Mouse (Mus musculus) megakaryocyte-erythroid progenitor cell, adult 5-6 weeks (primary cell): ENCODE results near the gene Wdr25. TPM values are rescaled to one million over a fixed set of nuclear protein-coding genes. Genes with fewer than 3 reads are reported as not detected.

Experiments used
- ATAC-seq: replicated peaks from 2 replicates; pipeline ENCODE4 v1.8.0; 2016; ENCODE audit warnings: mild to moderate bottlenecking, inconsistent platforms; ENCODE audit not compliant: severe bottlenecking, poor library complexity, low FRiP score, low TSS enrichment
- total RNA-seq, 2 experiments: library from RNA; stranded (forward) in 1 of 2; stranded (reverse) in 1 of 2; fragments of 200-1000, 215-1000 nt in 1 of 2; fragments of >200 nt in 1 of 2; fragmentation: Nextera tagmentation in 1 of 2; gene quantifications; 2 replicates each; pipeline ENCODE4 v1.2.3; 2014 to 2017

Gene Wdr25
- total RNA-seq, 2 experiments from 2014 or later = 3.0 to 9.4 TPM

GRCm38 (mm10) chr12:108929475-108929874, 36.0 kb downstream of the Wdr25 start:
- ATAC-seq = no peak

GRCm38 (mm10) chr12:108931341-108932053, 38.1 kb downstream of the Wdr25 start:
- ATAC-seq = peak; percentile 31; the same call in 1 of the 2 replicates

- ATAC-seq = no peak
Observed at GRCm38 (mm10) chr12:108932113-108932512, 38.7 kb downstream of the Wdr25 start.

- no peak for ATAC-seq
Observed at GRCm38 (mm10) chr12:108934231-108934630, 40.8 kb downstream of the Wdr25 start.

- no peak for ATAC-seq
Observed at GRCm38 (mm10) chr12:108936834-108937233, 43.4 kb downstream of the Wdr25 start.

GRCm38 (mm10) chr12:108937506-108937905, 44.1 kb downstream of the Wdr25 start:
- no peak for ATAC-seq

- no peak for ATAC-seq
Observed at GRCm38 (mm10) chr12:108938844-108939243, 45.4 kb downstream of the Wdr25 start.

- ATAC-seq = no peak
Observed at GRCm38 (mm10) chr12:108939317-108939716, 45.9 kb downstream of the Wdr25 start.

GRCm38 (mm10) chr12:108940255-108940654, 46.8 kb downstream of the Wdr25 start:
- ATAC-seq = no peak

- ATAC-seq = no peak
Observed at GRCm38 (mm10) chr12:108941282-108941681, 47.9 kb downstream of the Wdr25 start.

GRCm38 (mm10) chr12:108942203-108942923, 48.9 kb downstream of the Wdr25 start:
- no peak for ATAC-seq

- no peak for ATAC-seq
Observed at GRCm38 (mm10) chr12:108953011-108953550, 59.6 kb downstream of the Wdr25 start.

GRCm38 (mm10) chr12:108953838-108954237, 60.4 kb downstream of the Wdr25 start:
- no peak for ATAC-seq

- no peak for ATAC-seq
Observed at GRCm38 (mm10) chr12:108954456-108954855, 61.0 kb downstream of the Wdr25 start.

GRCm38 (mm10) chr12:108958483-108958882, 65.1 kb downstream of the Wdr25 start:
- ATAC-seq = no peak

GRCm38 (mm10) chr12:108958991-108959638, 65.7 kb downstream of the Wdr25 start:
- no peak for ATAC-seq

- ATAC-seq = no peak
Observed at GRCm38 (mm10) chr12:108959639-108960219, 66.3 kb downstream of the Wdr25 start.

GRCm38 (mm10) chr12:108960225-108960624, 66.8 kb downstream of the Wdr25 start:
- ATAC-seq = no peak

- no peak for ATAC-seq
Observed at GRCm38 (mm10) chr12:108967631-108968030, 74.2 kb downstream of the Wdr25 start.

GRCm38 (mm10) chr12:108968031-108968430, 74.6 kb downstream of the Wdr25 start:
- no peak for ATAC-seq
